Mouse (Mus musculus) naive thymus-derived CD4-positive, alpha-beta T cell, adult 2 months (primary cell): ENCODE data around the gene Adam25.
"Not testable (repeated sequence)": the region's sequence is repeated elsewhere in the genome, so short reads cannot be mapped to it uniquely, and the experiment has no call there.

Source experiments
- DNase-seq: peaks from one replicate; pipeline ENCODE4 v3.0.0-alpha.2; 2011; ENCODE audit warnings: low read depth

The Adam25 gene

GRCm38 (mm10) chr8:40751908-40752307 is at the start of gene Adam25:
Gene Adam25, plus strand, starts transcription at chr8:40752208.
- DNase-seq, result not testable (repeated sequence)

GRCm38 (mm10) chr8:40715406-40715805 is 36.6 kb upstream of the Adam25 start:
- not testable (repeated sequence) for DNase-seq

GRCm38 (mm10) chr8:40715986-40716385 is 36.0 kb upstream of the Adam25 start:
- DNase-seq, result no peak

GRCm38 (mm10) chr8:40783320-40783719 is 31.3 kb downstream of the Adam25 start:
- DNase-seq, result no peak

- DNase-seq, result not testable (repeated sequence)
These were observed 41.0 kb downstream of the Adam25 start, which contains the start of gene Adam20 for GRCm38 (mm10) chr8:40792973-40793372. Gene Adam20, plus strand, starts transcription at chr8:40793273.

- no peak for DNase-seq
These were observed 51.5 kb downstream of the Adam25 start for GRCm38 (mm10) chr8:40803379-40804079.
